Mouse (Mus musculus): ENCODE measurements around the gene Hhatl. TPM values are rescaled to one million over a fixed set of nuclear protein-coding genes. Genes with fewer than 3 reads are reported as not detected.

Hhatl gene
- total RNA-seq, 2 experiments from 2014 or later, result not detected

GRCm38 (mm10) chr9:121807947-121808346 lies 15.6 kb upstream of the Hhatl start:
- DNase-seq (ENCODE audit: low spot score in 2 of 2), result no peak

DNA sequence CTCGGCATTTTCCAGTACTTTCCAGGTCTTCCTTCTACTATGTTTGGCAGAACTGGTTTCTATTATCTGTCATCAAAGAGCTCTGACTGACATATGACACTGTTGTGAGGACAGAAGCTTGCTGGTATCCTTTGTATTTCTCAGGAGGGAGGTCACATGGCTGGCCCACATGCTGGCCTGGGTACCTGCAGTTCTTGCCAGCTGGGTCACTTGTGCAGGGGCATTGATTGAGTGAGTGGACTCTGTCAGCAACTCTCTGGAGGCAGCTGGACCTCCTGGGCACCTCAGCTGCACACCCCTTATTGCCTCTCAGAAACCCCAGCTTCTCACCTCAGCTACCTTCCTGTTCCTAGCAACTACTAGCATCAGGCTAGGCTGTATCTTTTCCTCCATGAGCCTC lies 15.2 kb upstream of the Hhatl start:
- DNase-seq (ENCODE audit: low spot score in 2 of 2), result no peak

GRCm38 (mm10) chr9:121802747-121803146 lies 10.4 kb upstream of the Hhatl start:
- no peak for DNase-seq (ENCODE audit: low spot score in 2 of 2)

DNA sequence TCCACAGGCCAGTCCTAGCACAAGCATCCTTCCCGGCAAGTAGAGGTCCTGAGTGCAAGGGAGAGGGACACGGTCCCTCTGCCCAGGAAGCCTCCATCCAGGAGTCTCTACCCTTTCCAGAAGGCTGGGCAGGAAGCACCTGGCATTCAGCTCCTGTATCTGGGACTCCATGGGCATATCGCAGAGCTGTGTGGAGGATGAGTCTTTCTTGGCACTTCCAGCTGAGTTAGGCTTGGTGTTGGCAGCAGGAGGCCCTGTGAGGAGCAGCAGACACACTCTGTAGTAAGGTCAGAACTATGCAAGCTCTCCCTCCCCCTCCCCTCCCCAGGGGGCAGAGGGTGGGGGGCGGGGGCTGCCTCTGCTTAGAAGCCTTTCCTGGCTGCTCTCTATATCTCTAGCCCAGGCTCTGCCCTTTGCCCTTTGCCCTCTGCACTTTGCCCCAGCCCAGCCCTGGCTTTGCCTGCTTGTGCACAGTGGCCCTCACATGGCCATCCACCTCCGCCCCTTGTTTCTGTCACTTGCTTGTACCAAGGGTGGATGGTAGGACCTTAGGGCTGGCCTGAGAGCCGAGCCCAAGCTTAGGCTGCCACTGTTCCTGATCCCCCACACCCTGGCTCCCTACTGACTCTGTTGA lies 6.7 kb upstream of the Hhatl start:
- DNase-seq (ENCODE audit: low spot score in 2 of 2), result no peak

DNA sequence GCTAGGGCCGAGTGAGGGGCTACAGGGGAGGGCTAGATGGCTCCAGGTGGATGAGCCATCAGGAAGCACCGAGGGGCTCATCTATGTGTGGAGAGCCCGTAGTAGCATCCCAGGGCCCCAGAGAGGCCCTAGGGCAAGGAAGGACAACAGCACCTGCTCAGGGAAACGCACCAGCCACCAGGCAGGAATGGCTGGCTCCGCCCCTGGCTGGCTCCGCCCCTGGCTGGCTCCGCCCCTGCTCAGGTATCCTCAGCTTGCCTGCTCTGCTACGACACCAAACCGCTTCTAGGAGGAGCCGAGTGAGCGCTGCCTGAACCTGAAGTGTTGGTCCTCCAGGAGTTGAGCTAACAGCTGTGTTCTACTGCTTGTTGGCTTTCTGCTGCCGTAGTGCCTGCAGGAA lies 5.4 kb upstream of the Hhatl start:
- DNase-seq (ENCODE audit: low spot score in 2 of 2), result no peak

DNA sequence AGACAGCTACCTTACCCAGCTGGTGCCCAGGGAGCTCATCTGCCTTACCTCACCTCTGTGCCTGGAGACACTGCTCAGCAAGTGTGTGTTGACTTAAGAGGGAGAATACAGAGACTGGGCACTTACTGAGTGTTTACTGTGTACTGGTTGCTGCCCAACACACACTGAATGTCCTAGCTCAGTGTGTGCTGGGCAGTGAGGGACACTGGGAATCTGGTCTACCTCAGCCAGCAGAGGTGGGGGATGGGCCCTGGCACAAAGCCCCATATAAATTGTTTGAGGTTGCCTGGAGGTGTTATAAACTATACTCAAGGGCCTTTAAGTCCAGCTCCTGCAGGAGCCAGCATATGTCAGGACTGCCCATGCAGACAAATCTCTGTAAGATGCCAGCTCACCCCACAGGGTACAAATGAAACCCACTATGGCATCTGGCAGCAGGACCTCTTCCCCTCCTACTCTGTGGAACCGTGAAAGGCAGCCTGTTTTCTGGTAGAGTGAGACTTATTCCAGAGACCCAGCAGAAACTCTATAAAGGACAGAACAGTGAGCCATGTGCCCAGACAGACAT lies 2.7 kb upstream of the Hhatl start:
- DNase-seq (ENCODE audit: low spot score in 2 of 2), result no peak

GRCm38 (mm10) chr9:121791206-121791605 lies 1.1 kb downstream of the Hhatl start:
- peak; percentile 52 to 54 for DNase-seq (ENCODE audit: low spot score in 2 of 2)

GRCm38 (mm10) chr9:121786359-121786758 lies 5.9 kb downstream of the Hhatl start:
- DNase-seq (ENCODE audit: low spot score in 2 of 2), result no peak

- no peak for DNase-seq (ENCODE audit: low spot score in 2 of 2)
These were observed 7.0 kb downstream of the Hhatl start for GRCm38 (mm10) chr9:121785261-121785660.

DNA sequence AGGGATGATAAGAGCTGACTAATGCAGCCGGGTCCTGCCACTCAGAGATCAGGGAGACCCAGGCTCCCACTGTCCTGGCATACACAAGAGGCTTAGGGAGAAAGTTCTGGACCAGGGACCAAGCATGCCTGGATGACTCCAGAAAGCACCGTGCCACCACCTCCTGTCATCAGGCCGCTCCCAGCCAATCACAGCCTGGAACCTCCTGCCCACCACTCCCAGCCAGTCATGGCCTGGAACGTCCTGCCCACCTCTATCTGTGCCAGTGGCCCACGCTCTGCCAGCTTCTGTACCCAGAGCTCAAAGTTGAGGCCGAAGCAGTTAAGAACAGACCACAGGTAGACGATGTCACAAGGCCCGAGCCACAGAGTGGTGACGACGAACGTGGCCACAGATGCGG lies 7.5 kb downstream of the Hhatl start:
- no peak for DNase-seq (ENCODE audit: low spot score in 2 of 2)

GRCm38 (mm10) chr9:121778066-121778624 lies 14.2 kb downstream of the Hhatl start:
- DNase-seq (ENCODE audit: low spot score in 2 of 2), result no peak

GRCm38 (mm10) chr9:121777484-121778065 lies 14.7 kb downstream of the Hhatl start, which contains the start of gene Klhl40:
Gene Klhl40, plus strand, starts transcription at chr9:121777607.
- no peak for DNase-seq (ENCODE audit: low spot score in 2 of 2)

GRCm38 (mm10) chr9:121776511-121776910 lies 15.8 kb downstream of the Hhatl start:
- no peak for DNase-seq (ENCODE audit: low spot score in 2 of 2)

DNA sequence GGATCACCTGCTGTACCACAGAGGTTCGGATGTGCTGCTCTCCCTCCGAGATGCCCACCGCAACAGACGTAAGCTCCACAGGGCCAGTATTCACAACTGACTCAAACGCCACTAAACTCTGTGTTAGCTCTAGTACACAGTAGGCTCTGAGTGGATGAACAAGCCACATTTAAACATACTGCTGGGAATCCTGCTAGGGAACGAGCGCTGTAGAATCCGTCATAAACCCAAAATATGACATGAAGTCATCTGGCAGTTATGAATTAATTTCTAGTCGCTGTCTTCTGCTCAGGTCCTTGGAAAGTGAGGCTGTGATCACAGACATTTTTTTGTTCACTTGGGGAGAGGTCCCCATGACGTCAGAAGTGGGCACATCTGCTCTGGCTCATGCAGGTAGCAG lies 16.4 kb downstream of the Hhatl start:
- no peak for DNase-seq (ENCODE audit: low spot score in 2 of 2)

DNA sequence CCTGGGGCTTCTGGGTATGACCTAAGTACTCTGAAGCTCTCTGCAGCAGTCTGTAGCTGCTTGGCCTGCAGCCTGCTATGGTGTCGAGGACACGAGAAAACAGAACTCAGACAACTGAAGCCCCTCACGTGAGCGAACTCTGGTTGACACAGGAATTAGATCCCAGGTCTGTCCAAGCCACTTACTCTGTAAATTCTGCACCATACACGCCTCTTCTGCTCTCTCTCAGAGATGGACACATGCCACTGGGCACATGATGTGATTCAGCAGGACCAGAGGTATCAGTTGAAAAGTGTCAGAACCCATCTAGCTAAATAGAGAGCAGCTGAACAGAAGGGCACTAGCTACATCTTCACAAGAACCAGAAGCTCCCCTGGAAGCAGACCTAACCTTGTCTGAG lies 19.9 kb downstream of the Hhatl start:
- DNase-seq (ENCODE audit: low spot score in 2 of 2), result no peak

DNA sequence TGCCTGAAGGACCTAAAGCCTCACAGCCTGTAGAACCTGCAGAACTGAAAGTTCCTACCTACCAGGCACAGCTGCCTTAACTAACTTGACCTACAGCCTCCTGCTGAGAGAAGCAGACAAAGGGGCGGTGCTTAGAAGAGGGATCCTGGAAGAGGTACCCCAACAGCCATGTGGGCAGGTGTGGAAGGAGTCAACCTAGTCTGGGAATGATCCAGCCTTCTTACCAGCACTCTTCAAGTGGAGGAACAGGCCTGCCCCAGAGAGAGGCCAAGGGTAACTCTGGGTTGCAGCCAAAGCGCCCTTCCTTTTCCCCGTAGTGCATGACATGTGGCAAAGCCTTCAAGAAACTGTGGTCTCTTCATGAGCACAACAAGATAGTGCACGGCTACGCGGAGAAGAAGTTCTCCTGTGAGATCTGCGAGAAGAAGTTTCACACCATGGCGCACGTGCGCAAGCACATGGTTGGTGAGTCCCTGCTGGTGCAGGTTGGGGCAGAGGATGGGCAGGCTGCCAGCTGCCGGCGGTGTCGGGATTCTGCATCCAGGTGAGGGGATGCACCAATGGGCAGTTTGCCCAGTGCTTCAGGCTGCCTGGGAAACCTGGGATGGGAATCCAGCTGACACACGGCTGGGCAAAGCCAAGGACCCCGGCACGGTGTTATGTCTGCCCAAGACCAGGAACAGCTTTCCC lies 27.0 kb downstream of the Hhatl start:
- DNase-seq (ENCODE audit: low spot score in 2 of 2), result no peak

GRCm38 (mm10) chr9:121763716-121764115 lies 28.6 kb downstream of the Hhatl start:
- DNase-seq (ENCODE audit: low spot score in 2 of 2), result no peak

- peak in 1 of 2 experiments; percentile 20 for DNase-seq (ENCODE audit: low spot score in 2 of 2)
These were observed 29.5 kb downstream of the Hhatl start for GRCm38 (mm10) chr9:121762761-121763160.

DNA sequence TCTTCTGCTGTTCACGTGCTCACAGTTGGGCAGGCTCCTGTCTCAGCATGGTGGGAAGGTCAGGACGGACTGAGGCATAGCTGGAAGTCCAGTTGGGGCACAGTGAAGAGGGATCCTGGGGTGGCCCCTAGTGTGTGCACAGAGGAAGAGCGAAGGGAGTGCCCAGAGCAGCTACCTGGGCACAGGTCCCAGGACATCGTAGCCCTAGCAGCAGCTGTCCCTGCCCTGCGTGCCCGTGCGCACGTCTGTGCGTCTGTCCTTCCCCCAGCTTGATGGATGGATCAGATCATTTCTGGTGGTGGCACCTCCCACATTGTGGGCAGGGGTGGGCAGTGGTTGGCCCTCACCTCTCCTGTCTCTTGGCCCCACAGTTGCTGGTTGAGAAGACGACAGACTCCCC lies 30.1 kb downstream of the Hhatl start:
- peak in 1 of 2 experiments; percentile 22 for DNase-seq (ENCODE audit: low spot score in 2 of 2)

GRCm38 (mm10) chr9:121761787-121762186 lies 30.5 kb downstream of the Hhatl start:
- peak in 1 of 2 experiments; percentile 22 for DNase-seq (ENCODE audit: low spot score in 2 of 2)

DNA sequence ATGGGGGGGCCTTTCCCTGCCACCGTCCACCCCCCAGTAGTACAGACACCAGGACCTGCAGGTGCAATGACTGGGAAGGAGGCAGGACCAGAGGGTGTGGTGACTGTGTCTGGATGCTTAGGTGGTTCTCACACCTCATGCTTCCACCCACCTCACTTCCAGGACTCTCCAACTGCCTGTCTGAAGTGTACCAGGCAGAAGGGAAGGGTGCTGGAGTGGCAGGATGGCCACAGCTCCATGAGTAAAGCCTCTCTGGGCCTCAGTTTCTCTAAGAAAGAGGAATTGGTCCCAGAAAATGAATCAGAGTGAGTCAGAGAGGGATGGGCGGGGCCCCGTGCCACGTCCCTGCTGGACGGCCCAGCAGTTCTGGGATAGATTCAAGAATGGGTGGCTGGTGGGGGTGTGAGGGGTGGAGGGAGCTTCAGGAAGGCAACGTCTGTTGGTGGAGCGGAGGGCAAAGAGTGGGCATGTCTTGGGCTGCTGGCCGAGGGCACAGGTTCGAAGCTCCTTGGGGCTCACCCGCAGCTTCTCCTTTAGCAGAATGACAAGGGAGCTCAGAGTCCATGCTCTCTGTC lies 31.1 kb downstream of the Hhatl start:
- peak in 1 of 2 experiments; percentile 31 for DNase-seq (ENCODE audit: low spot score in 2 of 2)
